Mouse (Mus musculus) 416B (cell line): ENCODE data around the gene Abhd17b.
"Not testable (repeated sequence)": the region's sequence is repeated elsewhere in the genome, so short reads cannot be mapped to it uniquely, and the experiment has no call there.

ENCODE experiments used
- DNase-seq: peaks from one replicate; pipeline ENCODE4 v3.0.0; 2011; ENCODE audit warnings: low read depth

Abhd17b gene

DNA sequence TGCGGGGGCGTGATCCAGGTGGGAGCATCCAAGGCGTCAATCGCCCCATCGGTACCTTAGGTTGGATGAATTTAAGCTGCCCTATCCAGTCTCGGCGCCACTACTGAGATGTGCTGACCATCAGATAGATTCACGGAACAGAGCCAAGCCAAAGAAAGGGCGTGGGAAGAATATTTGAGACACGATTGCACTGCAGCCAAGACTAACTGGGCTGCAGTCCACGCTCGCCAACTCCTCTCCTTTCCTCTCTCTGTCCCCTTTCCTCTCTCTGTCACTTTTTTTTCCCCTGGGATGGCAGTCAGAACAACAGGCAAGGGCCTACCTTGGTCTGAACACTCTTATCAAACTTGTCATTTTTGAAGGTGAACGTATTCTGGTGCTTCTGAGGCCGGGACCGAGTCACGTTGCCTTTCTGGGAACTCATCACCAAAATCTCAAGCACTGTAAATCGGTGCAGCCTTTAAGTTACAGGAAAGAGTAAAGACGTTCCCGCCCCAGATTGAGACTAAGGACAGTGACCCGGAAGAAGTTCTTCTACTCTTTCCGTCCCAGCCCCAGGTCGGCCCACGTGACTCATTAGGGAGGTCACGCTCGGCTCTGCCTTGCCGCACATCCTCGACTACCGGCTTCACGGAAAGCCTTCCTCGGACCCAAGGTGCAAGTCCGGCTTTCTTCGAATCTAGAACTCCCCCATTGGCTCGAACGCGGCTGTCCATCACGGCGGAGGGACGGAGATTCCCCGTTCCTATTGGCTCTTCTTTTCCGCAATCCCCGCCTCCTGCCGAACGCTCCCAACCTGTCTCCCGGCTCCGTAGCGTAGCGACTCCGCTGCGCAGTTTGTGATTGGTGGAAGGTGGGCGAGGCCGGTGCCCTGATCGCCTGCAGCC is 457 bp upstream of the Abhd17b start, which contains the start of gene 1110059E24Rik:
Gene 1110059E24Rik (minus strand): TSS at position 692 of the 887 bp plus-strand sequence.
- DNase-seq: peak; percentile 100

DNA sequence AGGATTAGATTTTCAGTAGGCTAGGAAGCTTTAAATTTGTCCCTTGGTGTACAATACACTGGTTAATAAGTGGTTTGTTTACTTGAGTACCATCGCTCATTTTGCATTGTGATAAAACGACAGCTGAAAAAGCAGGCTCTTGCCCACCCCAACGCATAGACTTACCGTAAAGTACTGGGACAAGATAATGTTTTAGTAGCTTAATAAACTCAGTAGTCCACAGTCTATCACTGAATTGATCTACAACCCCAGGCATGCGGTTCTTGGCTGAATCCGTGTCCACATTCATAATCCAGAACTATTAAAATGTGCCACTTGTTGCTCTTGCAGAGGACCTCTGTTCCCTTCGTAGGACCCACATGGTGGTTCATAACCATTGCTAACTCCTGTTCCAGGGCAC is 1.8 kb downstream of the Abhd17b start:
- DNase-seq: peak; percentile 39

DNA sequence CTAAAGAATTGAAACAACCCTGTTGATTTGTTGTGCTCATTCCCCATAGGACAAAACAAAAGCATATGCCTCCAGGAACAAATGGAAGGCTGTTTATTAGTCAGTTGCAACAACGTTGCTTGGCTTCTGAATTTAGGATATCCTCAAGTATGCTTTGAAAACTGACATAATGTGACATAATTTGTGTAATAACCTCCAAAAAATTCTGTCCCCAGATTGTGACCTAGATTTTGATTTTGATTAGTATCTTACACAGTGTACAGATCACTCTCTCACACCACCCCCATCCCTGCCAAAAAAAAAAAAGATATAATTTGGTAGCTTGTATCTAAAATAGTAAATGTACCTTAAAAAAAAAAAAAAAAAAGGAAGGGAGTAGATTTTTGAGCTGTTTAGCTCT is 7.7 kb downstream of the Abhd17b start:
- no peak for DNase-seq

DNA sequence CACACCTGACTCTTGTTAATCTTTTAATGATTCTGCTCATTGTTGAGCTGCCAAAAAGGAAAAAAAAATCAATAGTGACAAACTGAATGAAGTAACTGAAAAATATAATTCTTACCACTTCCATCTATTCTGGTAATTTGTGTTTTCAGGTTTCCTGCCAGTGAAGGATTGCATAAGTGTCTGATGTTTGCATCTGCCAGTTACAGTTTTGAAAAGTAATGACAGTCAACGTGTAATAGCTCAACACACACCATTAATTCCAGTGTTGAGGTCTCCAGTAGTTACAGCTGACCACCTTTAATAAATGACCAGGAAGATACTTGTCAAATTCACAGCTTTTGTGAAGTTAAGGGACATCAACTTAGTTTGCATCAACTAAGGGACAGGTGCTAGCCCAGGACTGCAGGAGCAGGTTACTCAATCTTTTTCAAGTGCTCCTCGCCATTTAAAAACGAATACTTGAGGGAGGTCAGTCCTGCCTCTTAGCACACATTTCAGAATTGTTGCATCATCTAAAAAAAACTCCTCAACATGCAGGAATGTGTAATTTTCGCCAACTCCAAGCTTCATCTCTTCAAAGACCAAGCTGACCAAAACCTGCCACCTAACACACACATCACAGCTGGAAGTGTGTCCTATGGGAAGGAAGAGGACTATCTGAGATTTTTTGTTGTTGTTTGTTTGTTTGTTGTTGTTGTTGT is 10.9 kb downstream of the Abhd17b start:
- peak; percentile 72 for DNase-seq

DNA sequence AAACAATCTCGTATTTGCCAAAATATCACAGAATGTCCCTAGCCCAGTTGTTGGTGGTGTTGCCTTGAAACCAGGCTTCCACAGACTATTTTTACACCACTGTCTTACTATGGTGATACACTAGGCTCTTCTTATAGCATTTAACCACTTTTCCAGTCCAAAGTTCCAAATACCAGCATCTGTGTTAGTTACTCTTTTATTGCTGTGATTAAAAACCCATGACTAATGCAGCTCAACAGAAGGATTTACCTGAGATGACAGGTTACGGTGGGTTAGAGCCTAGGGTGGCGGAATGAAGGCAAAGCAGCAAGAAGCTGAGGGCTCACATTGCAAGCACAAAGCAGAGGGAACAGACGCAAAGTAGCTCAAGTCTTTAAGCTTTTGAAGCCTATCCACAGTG is 16.7 kb downstream of the Abhd17b start:
- no peak for DNase-seq

DNA sequence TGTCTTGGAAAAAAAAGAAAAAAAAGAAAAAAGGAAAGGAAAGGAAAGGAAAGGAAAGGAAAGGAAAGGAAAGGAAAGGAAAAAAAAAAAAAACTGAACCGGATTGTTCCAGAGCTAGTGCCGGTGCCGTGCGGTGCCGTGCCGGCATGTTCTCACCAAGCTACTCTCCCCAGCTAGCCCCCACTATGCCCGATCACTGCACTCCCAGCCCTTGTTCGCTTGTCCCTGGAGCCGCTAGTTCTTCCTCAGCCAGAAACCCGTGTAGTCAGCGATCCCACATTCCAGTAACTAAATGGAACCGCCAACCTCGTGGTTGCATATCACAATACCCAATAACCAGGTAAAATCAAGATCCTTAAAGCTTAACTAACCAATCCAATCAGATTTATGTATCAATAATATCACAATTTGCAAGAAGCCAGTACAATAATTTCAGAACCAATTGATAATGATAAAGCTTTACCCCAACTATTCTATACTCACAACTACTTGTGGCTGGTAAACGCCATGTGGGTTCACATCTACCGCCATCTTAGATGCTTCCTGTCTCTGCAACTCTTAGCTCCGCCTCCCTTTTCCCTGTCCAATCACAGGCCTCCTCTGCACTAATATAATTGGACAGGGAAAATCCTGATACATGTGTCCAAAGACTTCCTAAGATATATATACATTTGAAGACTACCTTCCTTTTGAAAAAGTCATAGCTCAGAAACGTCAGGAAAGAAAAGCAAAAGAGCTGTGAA is 21.5 kb downstream of the Abhd17b start:
- no peak for DNase-seq

DNA sequence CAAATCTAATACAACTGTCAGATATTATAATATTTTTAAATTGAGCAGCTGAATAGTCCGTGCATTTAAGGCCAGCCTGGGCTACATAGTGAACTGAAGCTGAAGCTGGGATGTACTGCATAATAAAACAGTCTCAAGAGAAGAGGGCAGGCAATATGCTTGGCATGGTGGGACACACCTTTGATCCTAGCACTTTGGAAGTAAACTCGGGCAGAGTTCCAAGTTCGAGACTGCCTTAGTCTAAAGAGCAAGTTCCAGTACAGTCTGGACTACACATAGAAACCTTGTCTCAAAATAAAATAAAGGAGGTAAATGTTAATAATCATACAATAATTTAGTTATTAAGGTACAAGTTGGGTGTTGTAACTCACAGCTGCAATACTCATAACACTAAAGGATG is 27.1 kb downstream of the Abhd17b start:
- no peak for DNase-seq

DNA sequence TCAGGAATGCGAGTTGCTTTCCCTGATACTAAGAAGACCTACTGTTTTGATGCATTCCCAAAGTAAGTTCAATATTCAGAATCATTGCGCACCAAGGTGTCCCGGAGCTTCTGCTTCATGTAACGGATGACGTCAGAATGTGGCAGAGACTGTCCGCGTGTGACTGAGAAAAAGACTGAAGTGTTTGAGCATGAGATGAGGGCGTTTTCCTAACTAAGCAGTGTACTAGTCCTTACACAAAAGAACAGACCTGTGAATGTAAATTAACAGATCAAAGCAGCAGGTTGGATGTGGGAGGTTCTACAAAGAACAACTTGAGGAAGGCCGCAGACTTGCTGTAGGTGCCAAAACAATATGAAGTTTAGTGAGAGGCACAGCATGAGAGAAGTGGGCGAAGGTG is 28.0 kb downstream of the Abhd17b start:
- DNase-seq: no peak

DNA sequence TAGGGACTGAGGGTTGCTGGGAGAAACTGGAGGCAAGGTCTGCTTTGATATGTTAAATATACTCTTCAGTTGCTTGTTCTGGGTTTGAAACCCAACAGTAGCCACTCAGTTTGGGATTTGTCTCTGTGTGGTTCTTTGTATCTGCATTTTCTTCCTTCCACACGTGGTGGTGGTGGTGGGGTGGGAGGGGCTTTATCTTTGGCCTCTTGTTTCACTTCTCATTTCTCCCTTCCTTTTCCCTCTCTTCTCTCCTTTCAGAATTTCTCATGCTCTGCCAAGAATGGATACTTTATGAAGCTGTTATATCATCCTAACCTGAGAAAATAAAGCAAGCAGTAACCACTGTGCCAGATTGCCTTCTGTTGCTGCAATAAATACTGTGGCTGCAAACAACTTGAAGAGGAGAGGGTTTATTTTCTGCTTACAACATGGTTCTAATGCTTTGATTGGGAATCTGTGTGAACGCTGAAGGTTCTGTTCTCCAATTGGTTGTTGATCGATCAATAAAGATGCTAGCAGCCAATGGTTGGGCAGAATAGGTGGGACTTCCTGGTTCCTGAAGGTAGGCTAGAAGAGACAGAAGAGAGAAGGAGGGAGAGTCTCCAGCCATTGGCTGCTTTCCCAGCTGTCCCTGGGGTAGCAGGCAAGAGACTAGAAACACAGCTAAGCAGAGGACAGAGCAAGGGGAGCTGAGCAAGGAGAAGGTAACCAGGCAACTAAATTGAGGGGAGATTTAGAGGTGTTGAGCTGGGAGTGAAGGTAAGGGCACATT is 60.5 kb downstream of the Abhd17b start:
- DNase-seq: peak; percentile 97

DNA sequence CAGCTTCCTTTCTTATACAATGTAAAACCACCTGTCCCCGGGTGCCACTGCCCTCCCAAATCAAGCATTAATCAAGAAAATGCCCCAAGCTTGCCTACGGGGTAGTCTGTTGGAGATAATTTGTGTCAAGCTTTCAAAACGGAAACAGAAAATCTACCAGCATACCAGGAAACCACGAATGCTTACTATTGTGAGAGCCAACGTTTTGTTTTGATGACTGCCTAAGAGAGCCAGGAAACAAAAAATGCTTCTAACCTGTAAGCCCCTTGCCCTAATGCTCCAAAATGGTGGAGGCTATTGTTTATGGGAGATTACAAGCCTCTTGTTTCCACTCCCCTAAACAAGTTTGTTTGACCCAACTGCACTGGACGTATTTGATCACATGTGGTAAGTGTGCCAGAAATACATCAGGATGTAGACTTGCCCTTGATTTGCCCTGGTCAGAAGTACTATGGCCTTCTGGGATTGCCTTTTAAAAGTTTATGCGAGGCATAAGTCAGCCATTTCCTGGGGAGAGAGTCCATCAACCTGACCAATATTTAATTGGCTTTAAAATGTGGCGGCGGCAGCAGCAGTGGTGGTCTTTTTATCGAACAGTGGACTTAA is 61.4 kb downstream of the Abhd17b start:
- DNase-seq: peak; percentile 90

DNA sequence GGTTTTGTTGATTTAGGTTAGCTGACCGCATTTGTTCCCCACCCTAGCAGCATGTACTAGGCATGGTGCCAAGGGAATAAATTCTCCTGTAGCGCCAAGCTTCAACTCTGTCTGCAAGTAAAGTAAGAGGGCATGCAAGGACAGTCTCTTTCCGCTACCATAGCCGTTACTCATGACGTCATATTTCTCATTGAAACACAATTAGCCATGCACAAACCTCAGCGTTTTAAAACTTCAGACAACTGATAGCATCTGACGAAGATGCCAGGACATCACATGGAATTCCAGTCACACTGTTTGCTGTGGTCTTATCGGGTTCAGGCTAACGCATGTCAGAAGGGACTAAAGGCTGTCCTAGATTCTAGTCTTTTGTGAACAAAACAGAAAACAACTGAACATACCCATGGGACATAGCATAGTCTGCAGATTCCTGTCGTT is 62.0 kb downstream of the Abhd17b start:
- DNase-seq: peak; percentile 36

DNA sequence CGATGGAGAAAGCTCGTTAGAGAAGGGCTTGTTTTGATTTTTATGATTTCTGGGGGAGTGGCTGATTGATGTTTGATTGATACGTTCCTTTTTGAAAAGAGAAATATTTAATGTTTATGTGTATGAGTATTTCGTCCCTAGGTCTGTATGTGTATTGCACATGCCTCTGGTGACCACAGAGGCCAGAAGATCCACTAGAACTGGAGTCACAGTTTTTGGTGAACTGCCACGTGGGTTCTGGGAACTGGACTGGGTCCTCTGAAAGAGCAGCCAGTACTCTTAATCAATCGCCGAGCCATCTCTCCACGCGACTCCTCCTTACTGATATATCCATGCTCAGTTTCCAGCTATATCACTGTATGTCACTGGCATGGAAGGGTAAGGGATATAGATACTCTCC is 62.5 kb downstream of the Abhd17b start:
- no peak for DNase-seq

DNA sequence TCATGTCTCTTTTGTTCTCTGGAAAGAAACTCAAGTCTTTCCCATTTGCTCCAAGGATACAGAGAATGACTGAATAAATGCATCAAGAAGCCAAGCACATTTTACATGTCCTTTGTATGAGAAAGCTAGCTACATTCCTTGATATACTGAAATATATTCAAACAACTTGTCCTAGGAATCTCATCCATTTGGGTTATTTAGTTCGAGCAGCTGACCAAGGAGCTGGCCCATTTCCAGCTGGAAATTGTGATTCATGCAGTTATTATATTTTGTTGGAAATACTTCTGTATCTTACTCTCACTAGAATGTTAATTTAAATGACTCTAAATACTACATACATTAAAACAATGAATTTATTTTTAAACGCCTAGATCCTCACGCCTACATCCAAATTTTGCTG is 63.5 kb downstream of the Abhd17b start:
- DNase-seq: no peak

DNA sequence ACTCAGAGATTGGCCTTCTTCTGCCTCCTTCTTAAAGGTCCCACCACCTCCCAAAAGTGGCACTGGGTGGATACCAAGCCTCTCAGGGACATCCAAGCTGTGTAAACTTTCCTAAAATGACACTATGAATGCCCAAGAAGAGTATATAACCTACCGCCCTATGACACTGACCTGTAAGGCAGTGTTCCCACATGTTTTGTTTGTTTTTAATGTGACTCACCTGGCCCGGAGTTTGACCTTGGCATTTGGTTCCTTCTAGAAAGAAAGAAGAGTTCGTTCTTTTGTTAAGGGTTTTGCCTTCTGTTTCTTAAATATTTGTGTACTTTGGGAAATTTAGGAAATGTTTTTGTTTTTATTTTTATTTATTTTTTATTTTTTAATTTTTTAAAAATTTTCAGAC is 66.2 kb downstream of the Abhd17b start:
- DNase-seq: no peak

DNA sequence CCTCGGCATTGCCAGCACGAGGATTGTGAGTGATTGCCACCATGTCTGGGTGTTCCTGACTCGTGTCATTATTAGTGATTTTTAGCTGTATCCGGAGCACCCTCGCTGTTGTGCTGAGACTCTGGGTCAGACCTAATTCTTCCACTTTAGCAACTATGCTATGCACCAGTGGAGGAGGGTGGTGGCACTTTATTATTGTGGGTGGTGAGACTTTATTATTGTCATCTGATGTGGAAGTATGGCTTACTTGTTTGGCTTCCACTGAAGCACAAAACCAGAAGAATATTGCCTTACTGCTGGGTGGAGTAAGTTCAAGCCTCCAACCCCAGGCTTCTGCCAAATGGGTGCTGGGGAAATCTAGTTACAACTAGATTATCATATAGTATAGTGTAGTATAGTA is 68.0 kb downstream of the Abhd17b start:
- DNase-seq: no peak

DNA sequence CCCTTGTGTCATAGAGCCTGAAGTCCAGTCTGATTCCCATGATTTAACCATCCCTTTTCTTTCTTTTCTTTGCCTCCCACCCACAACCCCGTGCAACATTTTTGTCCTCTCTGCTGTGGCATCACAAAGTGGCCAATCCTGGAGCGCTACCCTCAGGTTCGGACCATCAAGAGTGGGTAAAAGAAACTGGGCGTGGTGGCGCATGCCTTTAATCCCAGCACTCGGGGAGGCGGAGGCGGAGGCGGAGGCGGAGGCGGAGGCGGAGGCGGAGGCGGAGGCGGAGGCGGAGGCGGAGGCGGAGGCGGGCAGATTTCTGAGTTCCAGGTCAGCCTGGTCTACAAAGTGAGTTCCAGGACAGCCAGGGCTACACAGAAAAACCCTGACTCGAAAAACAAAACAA is 70.3 kb downstream of the Abhd17b start:
- DNase-seq: not testable (repeated sequence)

DNA sequence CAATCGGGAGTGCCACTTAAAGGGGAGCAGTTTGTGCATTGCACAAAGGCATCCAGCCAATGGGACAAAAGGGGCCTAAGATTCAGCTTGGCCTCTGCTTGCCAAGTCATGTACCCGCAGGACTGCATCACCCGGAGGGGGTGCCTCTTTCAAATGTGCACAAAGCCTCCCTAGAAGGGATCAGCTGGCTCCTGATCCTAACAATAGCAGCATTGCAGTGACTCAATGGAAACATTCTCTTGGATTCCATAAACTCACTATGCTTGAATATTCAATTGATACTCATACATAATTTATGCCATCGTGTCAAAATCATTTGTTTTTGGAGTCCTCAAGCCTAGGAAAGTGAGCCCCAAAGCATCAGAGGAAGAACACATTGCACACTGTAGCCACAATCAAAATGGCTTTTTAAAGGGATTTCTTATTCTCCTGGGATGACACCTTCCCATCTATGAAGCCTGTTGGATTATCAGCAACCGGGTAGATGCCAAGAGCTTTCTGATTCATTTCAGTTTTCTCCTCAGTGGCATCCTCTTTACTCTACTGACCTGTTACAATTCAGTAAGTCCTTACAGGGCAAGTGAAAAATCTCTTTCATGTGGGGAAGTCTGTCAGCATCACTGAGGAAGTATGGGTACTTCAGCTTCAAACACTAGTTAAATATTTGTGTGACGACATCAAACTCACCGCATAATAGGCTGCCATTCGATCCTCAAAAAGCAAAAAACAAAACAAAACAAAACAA is 71.1 kb downstream of the Abhd17b start:
- DNase-seq: no peak

DNA sequence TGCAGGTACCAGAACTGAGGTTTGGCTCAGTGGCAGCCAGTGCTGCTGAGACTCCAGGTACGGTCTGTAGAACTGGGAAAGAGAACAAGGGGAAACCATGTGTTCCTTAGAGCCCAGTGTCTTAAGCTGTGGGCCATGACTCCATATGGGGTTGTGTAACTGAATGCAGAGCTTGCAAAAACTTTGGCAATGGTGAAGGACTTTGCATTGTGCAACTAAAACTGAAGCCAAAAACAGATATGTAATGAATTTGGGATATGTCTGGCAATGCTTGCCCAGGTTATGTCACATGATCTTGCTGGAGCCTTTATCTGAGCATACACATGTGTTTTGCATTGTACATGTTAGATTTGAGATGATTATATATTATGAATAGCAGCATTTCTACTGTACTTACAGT is 72.2 kb downstream of the Abhd17b start:
- peak; percentile 74 for DNase-seq

DNA sequence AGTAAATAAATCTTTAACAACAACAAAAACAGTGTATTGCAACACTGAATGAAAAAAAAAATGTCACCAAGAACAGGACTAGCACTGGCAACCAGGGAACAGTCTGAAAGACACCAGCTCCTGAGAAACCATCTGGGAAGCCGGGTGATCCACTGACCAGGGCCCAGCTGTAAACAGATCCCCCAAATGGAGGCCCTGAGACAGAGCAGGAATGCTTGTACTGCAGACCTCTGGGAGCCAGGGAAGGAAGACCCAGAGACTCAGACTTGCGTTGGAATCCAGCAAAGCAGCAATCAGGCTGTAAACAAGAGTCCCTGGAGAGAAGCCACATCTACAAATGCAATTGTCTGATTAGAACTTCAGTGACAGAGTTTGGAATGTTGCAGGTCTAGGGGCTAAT is 74.1 kb downstream of the Abhd17b start:
- DNase-seq: no peak

DNA sequence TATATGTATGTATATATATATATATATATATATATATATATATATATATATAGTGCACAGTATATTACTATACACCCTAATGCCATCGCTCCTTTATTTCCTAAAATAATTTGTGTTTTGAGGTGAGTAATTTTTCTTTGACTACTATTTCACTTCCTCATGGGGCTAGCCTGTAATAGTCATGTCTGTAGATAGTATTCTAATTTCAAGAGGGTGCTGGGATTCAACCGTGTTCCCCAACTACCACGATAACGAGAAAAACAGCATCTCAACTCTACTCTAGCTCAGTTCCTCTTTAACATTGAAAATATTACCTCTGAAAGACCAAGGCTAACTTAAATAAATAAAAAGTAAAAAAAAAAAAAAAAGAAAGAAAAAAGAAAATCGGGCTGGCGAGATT is 75.4 kb downstream of the Abhd17b start:
- DNase-seq: no peak

DNA sequence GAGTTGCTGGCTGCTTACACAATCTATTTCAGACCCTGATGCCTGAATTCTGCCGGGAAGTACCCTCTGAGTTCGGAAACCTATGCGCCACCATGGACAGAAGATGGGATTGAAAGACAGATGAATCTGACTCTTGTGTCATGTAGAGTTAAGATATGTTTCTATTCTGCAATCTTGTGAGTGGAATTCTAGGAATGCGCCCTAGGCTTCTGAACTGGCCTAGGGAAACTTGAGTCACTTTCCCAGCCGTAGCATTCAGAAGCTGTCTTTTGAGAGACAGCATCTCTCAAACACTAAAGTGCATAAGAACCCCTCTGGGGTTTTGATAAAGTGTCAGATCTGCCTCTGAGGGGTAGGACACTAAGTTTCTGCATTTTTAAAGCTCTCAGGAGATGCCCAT is 78.9 kb downstream of the Abhd17b start:
- no peak for DNase-seq
